Mouse (Mus musculus) liver, embryonic 14.5 days (tissue): ENCODE data around the gene Gm17416.

Source experiments
- CTCF ChIP-seq: IDR thresholded peaks from 2 replicates; pipeline ENCODE4 v1.5.1; 2016; ENCODE audit warnings: antibody characterized with exemption, low read depth, control low read depth
- EP300 ChIP-seq: IDR thresholded peaks from 2 replicates; pipeline ENCODE4 v1.6.1; 2016; ENCODE audit warnings: antibody characterized with exemption, low read depth

DNA sequence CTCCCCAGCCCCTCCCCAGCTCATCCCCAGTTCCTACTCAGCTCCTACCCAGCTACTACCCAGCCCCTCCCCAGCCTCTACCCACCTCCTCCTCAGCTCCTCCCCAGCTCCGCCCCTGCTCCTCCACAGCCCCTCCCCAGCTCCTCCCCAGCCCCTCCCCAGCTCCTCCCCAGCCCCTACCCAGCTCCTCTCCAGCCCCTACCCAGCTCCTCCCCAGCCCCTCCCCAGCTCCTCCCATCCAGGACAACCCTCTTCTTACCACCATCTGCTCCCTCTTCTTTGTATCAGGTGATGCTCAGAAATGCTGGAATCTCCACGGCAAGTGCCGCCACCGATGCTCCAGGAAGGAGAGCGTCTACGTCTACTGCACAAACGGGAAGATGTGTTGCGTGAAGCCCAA is 43.1 kb downstream of the Gm17416 start:
- TF ChIP-seq CTCF, result no peak
- TF ChIP-seq EP300, result no peak
